Mouse (Mus musculus) gastrocnemius, adult 2 months (tissue): ENCODE measurements around the gene Agl. TPM values are rescaled to one million over a fixed set of nuclear protein-coding genes. Genes with fewer than 3 reads are reported as not detected.

Experiments used
- DNase-seq: peaks from one replicate; pipeline ENCODE4 v3.0.0; 2022
- H3K27ac ChIP-seq: fragments of 200-600 bp; 2 replicates; pipeline ENCODE4 v1.8.1; 2022; ENCODE audit warnings: mild to moderate bottlenecking
- H3K4me3 ChIP-seq: fragments of 200-600 bp; 2 replicates; pipeline ENCODE4 v1.8.1; 2022; ENCODE audit warnings: mild to moderate bottlenecking, moderate library complexity
- CTCF ChIP-seq: fragments of 200-600 bp; IDR thresholded peaks from 2 replicates; pipeline ENCODE4 v1.8.1; 2022; ENCODE audit warnings: antibody characterized with exemption, mild to moderate bottlenecking, moderate library complexity
- intact Hi-C: fragments of 180-260 bp; cut with DNase I; formaldehyde crosslinking; loops from one replicate; pipeline ENCODE4 v1.15.1; 2025
- total RNA-seq, 2 experiments: library from RNA; stranded (reverse); gene quantifications; 2 replicates each; pipeline ENCODE4 v1.2.3; 2021

The Agl gene
- total RNA-seq, 2 experiments from 2014 or later: 657 to 1,000 TPM

DNA sequence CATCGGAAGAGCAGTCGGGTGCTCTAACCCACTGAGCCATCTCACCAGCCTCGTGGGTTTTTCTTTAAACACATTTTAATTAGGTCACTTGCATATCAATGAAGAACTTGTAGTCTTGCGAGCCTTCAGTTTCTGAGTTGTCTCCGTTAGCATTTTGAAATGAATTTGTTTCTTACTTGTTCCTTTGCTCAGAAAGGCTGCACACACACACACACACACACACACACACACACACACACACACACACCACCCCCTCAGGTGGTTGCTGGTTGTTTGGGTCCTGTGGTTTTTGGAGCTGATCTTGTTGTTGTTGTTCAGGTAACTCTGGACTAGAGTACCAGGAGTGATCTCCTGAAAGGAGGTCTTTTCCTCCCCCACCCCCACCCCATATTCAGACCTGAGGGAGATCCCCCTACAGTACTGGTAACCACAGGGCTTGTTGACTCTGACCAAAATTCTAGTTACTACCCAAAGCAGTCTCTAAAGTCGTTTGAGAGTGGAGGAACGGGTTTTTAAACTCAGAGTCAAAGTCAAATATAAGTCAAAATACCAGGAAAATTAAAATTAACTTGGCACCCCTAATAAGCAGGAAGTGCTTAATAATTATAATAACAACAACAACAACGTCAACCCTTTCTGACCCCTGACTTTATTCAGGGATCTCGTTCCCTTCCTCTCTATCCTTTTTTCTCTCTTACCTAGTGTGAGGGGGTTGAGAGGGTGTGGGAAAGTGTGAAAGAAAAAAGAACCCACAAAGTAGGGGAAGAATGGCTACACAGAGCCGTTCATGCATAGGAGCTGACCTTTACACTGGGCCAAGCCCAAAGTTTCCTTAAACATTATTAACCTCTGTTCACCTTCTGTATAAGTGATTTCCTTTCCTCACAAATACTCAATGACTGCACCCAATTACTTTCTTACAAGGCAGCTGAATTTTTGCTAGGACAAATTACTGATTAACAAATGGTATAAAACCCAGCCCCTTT is 84.2 kb downstream of the Agl start:
- H3K27ac ChIP-seq: no peak overlapping the region
- no peak for TF ChIP-seq CTCF
- no peak for DNase-seq

DNA sequence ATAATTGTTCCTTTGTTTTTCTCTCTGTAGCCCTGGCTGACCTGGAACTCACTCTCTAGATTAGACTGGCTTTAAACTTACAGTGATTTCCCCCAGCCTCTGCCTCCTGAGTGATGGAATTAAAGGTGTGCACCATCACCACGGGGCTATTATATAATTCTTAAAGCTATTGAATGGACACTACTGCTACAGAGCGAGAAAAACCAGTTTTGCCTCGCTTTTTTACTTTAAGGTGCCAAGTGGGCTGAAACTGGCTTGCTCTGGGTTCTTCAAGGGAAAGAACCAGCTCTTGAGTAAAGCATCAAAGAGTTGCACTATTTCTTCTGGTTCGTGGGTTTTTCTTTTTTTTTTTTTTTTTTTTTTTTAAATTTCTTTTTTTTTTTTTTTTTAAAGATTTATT is 85.0 kb downstream of the Agl start:
- intact Hi-C loops: no loop called here
- no peak overlapping the region for H3K27ac ChIP-seq
- no peak overlapping the region for H3K4me3 ChIP-seq
- DNase-seq: no peak
- no peak for TF ChIP-seq CTCF

More for the DNA sequence above, 84.2 kb downstream of the Agl start:
- intact Hi-C loops: no loop called here
- H3K4me3 ChIP-seq: no peak overlapping the region

DNA sequence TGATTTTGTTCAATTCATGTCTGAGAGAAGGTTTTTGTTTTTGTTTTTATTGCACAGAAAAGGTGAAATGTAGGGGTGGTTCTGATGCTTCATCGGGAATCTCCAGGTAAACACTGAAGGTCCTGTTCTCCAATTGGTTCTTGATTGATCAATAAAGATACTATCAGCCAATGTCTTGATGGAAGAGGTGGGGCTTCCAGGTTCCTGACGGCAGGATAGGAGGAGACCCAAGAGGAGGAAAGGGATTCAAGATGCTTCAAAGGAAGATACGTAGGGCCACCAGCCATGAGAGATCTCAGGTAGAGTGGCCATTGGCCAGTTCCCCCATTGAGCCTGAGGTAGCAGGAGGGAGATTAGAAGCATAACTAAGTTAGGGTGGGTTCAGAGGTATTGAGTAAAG is 89.0 kb downstream of the Agl start:
- intact Hi-C loops: no loop called here
- Histone ChIP-seq H3K4me3 (no peak overlapping the region), H3K27ac (no peak overlapping the region)
- no peak for TF ChIP-seq CTCF
- no peak for DNase-seq

DNA sequence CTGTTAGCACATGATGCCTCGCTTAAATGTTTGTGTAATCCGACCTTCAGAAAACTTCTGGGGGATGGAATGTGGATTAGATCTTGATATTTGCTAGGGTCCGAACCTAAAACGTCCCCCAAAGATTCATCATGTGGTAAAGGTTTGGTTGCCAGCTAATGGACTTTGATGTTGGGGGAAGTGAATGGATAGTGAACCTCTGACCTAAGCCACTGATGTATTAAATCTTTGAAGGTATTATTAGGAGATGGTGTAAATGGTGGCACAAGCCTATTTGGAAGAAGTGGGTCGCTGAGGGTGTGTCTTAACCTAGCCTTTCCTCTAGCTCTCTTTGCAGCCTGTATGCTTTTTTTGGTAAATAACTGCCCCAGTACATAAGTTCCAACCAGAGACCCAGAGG is 94.9 kb downstream of the Agl start:
- H3K27ac ChIP-seq: peak overlapping the region; percentile 96
- peak overlapping the region; percentile 96 for H3K4me3 ChIP-seq
- intact Hi-C loops: loop anchor here (5.0 kb wide), 1 partner anchor 46 kb away; no protein-coding TSS in a partner anchor
- DNase-seq: no peak
- TF ChIP-seq CTCF: no peak

DNA sequence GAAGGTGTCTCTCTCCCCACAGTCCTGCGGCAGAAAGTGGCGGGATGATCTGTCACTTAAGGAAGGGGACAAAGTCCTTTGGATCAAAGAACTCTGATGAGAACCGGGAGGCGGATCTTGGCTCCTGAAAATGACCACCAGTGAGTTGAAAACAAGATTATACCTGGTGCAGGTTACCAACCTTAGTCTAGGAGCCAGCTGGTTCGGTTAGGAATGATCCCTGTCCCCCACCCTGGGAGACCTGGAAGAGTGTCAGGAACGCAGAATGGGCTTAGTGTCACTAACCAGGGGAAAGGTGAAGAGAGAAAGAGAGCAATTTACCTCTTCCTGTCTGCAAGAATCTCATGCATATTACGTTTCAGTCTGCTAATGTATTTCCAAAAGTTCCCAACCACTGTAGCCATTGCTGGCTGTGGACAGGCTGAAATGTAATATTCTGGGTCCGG is 95.5 kb downstream of the Agl start, which contains the start of gene Slc35a3:
TSS of gene Slc35a3 (minus strand) at position 396 of the 446 bp plus-strand sequence.
- DNase-seq: peak; percentile 37
- intact Hi-C loops: loop anchor here (5.0 kb wide), 1 partner anchor 45 kb away; no protein-coding TSS in a partner anchor
- H3K4me3 ChIP-seq: peak within 1 kb of the TSS; percentile 96
- peak within 1 kb of the TSS; percentile 96 for H3K27ac ChIP-seq
- no peak for TF ChIP-seq CTCF

DNA sequence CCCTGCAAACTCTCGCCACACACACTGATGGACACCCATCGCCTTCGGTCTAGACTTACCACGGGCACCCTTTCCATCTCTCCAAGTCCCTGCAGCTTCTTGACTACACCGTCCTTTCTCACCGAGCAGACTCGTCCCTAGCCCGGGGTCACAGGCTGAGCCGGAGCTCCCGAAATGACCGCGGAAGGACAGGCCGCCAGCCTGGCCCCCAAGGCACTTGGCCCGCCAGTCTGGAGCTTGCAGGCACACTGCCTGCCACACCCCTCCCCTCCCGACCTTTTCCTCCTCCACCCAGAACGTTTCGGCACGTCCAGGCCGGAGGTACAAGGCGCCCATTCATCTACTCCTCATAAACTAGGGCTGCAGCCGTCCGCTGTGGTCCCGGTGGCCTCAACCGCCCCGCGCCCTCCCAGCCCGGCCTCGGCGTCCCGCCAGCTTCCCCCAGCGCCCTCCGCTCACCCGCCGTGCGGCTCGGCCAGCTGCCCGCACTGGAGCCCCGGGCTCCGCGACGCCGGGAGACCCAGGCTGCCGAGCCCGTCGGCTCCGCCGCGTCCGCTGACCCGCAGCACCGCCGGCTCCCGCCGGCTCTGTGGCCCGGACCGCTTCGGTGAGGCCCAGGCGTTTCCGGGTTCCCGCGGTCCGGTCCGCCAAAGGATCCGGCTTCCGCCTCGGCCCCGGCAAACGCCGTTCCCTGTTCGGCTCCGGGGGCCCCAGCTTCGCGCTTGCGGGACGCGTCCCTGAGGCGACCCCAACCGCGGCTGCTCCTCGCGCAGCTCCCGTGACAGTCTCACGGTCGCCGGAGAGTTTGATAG is 96.1 kb downstream of the Agl start:
- intact Hi-C loops: loop anchor here (5.0 kb wide), 1 partner anchor 45 kb away; no protein-coding TSS in a partner anchor

DNA sequence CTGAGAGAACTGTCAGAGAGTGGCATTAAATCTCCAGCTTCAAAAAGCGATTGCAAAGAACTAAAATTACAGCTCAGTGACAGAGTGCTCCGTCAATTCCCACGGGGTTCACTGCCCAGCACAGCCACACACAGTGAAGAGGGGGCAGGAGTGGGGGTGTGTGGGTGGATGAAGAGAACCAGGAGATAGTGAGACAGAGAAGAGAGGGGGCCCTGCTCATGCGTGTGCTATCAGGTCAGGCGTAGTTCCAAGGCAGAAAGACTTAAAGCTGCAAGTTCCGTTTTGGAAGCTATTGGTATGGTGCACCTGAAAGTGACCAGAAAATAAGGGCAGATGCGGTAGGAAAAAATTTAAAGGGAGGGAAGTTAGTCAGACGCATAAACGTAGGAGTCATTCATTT is 97.0 kb downstream of the Agl start:
- intact Hi-C loops: loop anchor here (5.0 kb wide), 1 partner anchor 44 kb away; no protein-coding TSS in a partner anchor

More for the DNA sequence above, 96.1 kb downstream of the Agl start:
- H3K27ac ChIP-seq: peak overlapping the region; percentile 96
- TF ChIP-seq CTCF: no peak
- peak overlapping the region; percentile 96 for H3K4me3 ChIP-seq
- peak; percentile 90 for DNase-seq

DNA sequence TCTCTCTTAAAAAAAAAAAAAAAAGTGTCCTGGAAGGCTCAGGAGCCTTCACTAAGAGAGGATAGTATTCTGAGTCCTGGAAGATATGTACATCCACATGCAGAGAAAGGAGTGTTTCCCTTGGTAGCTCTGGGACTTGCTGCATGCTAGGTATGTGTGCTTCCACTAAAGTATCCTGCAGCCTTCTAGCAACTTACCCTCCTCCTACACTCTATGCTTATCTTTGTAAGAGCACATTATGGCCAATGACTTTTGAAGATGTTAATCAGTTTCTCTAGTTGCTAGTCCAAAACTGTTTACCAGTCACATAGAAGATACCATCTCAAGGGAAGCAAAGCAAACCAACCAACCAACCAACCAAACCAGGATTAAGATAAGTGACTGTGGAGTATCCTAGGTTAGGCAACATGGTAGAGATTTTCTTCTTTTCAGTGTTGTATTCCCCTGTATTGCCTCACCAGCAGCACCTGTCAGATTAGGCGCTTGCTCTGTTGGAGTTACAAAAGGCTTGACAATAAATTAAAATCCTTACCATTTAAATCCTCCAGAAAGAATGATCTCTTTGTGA is 102.2 kb downstream of the Agl start:
- DNase-seq: no peak
- no peak overlapping the region for H3K4me3 ChIP-seq
- intact Hi-C loops: no loop called here
- H3K27ac ChIP-seq: no peak overlapping the region
- no peak for TF ChIP-seq CTCF

More for the DNA sequence above, 97.0 kb downstream of the Agl start:
- Histone ChIP-seq H3K4me3 (peak overlapping the region; percentile 96), H3K27ac (peak overlapping the region; percentile 96)
- DNase-seq: no peak
- TF ChIP-seq CTCF: no peak

DNA sequence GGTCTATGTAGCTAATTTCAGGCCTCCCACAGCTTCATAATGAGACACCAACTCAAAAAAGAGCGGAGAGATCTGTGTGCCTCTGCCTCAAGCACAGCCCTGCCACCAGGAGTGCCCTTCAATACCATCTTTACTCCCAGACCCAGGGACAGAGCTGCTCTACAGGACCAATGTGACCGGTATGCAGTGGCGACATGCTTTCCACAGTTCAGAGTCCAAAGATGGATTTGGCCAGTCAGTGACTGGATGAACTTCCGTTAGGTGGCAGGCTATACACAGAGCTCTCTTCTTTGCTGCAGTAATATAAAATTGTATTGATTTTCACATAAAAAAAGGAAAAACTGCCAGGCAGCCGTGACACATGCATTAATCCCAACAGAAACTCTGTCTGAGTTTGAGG is 104.1 kb downstream of the Agl start:
- no peak for TF ChIP-seq CTCF
- Histone ChIP-seq H3K4me3 (no peak overlapping the region), H3K27ac (no peak overlapping the region)
- no peak for DNase-seq
- intact Hi-C loops: no loop called here

DNA sequence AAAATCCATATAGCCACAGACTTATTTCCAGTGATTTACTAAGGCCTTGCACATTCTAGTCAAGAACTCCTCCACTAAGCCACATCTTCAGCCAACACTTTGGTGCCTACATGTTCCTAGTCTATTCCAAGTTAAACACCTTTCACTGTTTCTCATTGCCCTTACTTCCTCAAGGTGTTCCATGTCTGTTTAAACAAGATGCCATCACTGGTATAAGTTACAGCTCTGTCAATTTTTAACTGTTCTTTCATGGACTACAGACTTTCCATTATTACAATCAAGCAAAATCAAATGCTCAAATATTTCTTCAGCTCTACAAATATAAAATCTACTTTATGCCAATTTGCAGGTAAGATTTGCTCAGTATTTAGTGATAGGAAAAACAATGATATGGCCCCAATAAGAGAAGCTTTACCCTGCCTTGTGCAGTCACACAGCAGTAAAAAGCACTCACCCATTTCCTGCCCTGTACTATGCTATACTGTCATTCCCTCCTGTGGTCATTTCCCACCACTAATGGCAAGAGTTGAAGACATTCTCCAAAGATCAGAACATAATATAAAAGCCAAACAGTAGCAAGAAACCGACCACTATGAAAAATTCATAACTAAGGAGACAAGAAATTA is 105.2 kb downstream of the Agl start:
- Histone ChIP-seq H3K27ac (no peak overlapping the region), H3K4me3 (no peak overlapping the region)
- intact Hi-C loops: no loop called here
- no peak for TF ChIP-seq CTCF
- no peak for DNase-seq

DNA sequence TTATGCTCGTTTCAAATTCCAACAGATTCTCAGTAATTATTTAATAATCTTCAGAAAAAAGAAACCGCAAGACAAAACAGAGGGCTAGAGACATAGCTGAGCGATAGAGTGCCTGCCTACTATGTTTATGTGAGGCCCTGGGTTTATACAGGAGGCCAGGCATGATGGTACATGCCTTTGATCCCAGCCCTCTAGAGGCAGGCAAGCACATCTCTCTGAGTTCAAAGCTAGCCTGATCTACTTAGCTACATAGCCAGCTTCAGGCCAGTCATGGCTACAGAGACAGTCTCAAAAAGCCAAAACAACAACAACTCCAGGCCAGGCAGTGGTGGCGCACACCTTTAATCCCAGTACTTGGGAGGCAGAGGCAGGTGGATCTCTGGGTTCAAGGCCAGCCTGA is 106.4 kb downstream of the Agl start:
- TF ChIP-seq CTCF: no peak
- DNase-seq: no peak
- H3K27ac ChIP-seq: no peak overlapping the region
- no peak overlapping the region for H3K4me3 ChIP-seq
- intact Hi-C loops: no loop called here

DNA sequence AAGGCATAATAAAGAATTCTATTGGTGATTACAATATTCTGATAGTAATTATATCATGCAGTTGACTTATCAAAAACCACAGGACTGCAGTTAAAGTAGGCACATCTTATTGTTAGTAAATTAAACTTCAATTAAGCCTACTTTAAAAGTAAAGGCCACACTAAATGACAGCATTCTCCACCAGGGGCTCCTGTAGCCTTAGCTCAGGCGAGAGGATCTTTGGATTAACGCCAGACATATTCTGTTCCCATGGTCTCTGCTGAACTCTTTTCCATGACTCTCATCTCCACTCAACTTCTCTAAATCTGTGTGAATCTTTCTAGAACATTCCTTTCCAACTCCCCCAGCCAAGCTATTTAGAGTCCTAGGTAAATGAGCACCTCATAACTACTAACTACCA is 109.2 kb downstream of the Agl start:
- no peak overlapping the region for H3K4me3 ChIP-seq
- DNase-seq: no peak
- TF ChIP-seq CTCF: peak; percentile 35; the same call in 1 of the 2 replicates
- intact Hi-C loops: no loop called here
- peak overlapping the region; percentile 40; the same call in 1 of the 2 replicates for H3K27ac ChIP-seq
